Mouse (Mus musculus): ENCODE data around the gene Bsnd.

GRCm38 (mm10) chr4:106453516-106453915 is 38.6 kb downstream of the Bsnd start:
- TF ChIP-seq TAL1 (IDR thresholded peaks at IDR 0.05; ENCODE audit: low read length) = no peak
- TF ChIP-seq GATA1 (IDR thresholded peaks at IDR 0.05; ENCODE audit: low read length) = no peak
